Mouse (Mus musculus): ENCODE data around the gene Snx25.

Gene Snx25

GRCm38 (mm10) chr8:46007050-46007672 lies 144.8 kb downstream of the Snx25 start:
- no peak for DNase-seq

DNA sequence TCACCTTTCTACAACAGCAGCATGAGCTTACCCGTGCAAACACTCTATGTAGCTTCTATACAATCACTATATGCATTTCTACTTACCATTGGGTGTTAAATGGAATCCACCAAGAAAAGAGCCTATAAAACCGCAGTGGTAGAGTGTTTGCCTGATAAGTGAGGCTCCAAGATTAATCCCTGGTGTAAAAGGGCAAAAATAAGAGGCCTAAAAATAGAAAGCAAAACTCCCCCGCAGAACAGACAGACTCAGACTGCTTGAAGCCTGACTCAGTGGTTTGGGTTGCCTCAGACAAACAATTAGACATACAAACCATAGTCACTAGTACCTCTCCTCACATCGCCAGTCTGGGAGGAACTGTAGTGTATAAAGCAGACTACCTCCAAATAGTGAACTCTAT lies 146.4 kb downstream of the Snx25 start, which contains the start of gene Ankrd37:
Gene Ankrd37 (minus strand): TSS at position 112 of the 400 bp plus-strand sequence.
- no peak for DNase-seq

DNA sequence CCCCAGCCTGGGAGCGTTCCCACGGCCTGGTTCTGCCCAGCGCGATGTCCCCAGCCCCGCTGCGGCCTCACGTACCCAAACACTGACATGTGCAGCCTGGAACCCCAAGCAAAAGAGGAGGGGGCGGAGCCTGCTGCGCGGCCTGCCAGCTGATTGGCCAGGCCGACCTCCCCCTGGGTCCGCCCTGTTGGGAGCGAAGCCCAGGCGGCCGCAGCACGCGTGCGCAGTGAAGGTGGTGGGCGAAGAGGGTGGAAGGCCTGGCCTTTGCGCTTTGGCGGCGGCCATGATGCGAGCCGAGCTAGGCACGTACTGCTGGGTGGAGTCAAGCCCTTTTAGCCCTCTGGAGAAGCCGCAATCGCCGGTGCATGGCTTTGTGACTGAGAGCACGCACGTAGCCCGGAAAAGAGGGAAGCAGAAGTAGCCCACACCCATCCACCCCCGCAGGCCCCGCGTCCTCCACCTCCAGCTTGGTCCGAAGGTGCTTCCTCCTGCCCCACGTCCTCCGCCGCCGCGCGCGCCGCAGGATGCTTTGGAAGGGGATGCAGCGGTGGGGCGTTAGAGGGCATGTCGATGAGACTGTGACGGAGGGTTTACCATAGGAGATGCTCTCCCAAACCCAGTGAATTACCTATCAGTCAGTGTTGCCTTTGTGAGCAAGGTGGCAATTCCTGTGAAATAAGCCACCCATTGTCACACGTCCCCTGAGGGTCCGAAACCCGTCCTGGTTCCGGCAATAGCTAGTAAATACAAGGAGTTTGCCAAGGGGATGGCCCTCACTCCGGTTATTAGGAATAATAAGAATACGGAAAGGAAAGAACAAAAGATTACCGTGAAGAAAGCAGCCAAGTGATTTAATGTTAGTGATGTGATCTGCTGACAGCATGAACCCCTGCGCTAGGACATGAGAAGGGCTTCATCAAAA lies 151.9 kb downstream of the Snx25 start:
- DNase-seq = peak; percentile 98 to 99

DNA sequence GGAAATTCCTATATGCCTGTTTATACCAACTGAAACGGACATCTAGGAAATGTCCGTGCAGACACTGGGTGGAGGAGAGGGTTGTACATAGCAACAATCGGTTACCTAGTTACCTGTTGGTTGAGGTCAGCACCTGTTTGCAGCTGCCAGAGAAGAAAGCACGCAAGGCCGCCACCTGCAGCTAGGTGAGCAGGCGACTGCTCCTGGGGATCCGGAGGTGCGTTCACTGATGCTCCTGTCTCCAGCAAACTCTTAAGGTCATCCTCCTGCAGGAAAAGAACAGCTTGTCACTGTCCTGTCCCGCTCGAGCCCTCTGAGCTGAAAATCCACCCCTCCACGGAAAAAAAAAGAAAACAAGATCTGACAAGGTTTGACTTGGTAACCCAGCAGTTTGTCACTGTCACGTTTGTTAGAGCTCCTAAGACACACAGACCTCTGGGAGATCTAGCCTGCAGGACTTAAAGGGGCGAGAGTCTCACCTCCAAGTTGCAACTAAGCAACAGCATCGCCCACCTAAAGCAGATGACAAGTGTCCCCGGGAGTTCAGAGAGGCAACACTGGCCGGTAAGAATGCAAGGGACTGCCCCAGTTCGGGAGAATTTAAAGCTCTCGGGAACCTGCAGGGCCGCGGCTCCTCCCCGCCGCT lies 152.7 kb downstream of the Snx25 start, which contains the start of gene Lrp2bp:
Gene Lrp2bp (plus strand): TSS at position 166 of the 646 bp plus-strand sequence.
- DNase-seq = peak; percentile 36 to 47

GRCm38 (mm10) chr8:45998228-45998627 lies 153.7 kb downstream of the Snx25 start:
- DNase-seq = no peak

- no peak for DNase-seq
These were observed 156.4 kb downstream of the Snx25 start for GRCm38 (mm10) chr8:45995576-45995975.

- DNase-seq = no peak
These were observed 157.8 kb downstream of the Snx25 start for GRCm38 (mm10) chr8:45994111-45994510.

GRCm38 (mm10) chr8:45990631-45991310 lies 161.2 kb downstream of the Snx25 start:
- DNase-seq = no peak

- no peak for DNase-seq
These were observed 163.8 kb downstream of the Snx25 start for GRCm38 (mm10) chr8:45988189-45988588.

DNA sequence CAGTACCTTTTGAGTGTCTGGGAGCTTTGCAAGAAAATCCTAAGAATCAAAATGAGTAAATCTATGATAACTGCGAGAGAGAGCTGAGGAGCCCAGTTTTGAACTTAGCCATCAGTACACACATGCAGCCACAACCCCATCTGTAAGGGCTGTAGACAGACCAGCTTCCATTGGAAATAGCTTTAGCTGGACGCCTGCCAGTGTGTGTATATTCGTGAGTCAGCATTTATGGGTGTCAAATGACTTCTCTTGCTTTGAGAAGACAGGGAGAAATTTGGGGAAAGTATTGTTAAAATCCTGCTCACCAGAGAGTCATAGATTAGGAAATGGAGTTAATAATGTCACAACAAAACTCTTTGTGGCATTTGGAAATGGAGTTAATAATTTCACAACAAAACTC lies 165.3 kb downstream of the Snx25 start:
- no peak for DNase-seq

Data from kidney, adult 8-10 months (tissue).